Mouse (Mus musculus) neural tube, postnatal 0 days (tissue): ENCODE data around the gene Dcun1d2. TPM values are rescaled to one million over a fixed set of nuclear protein-coding genes. Genes with fewer than 3 reads are reported as not detected.

Experiments used
- polyA plus RNA-seq: library from polyadenylated mRNA; unstranded; fragments of >200 nt; fragmentation: Nextera tagmentation; extraction: Ambion mirVana; gene quantifications from 2 replicates; pipeline ENCODE4 v1.2.1, GENCODE M21; 2015

Gene Dcun1d2
- polyA plus RNA-seq = 24.0 and 28.9 TPM in 2 replicates

GRCm38 (mm10) chr8:13287692-13288623 lies at the start of gene Dcun1d2, which contains the start of gene Tmco3:
Gene Dcun1d2, minus strand, starts transcription at chr8:13288131.
Gene Tmco3, plus strand, starts transcription at chr8:13288190.

DNA sequence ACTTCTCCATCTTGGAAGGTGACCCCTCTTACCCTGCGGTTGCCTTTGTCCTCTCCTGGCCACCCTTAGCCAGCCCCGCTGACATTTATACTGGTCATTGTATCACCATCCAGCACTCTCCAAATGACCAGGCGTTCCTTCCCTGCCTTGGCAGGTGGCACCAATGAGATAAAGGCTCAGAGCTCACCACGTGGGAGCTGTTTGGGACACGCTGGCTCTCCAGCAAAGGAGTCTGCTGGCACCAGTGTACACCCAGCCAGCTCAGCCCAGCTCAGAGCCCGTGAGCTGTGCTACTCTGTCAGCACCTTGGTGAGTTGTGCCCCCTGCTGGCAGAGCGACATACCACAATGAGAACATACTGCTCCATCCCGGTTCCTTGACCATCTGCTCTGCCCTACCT lies 33.9 kb downstream of the Dcun1d2 start, which contains the start of gene Adprhl1:
Gene Adprhl1, minus strand, starts transcription at position 144 of the 400 bp plus-strand sequence.

Other genes with a start within 250 kb of the Dcun1d2 start
- 0.48 and 0.65 TPM in 2 replicates for gene Proz, start 227.2 kb downstream of the Dcun1d2 start, polyA plus RNA-seq
- 25.8 and 28.4 TPM in 2 replicates for gene Pcid2, start 182.7 kb downstream of the Dcun1d2 start, polyA plus RNA-seq
- gene Cul4a, start 182.5 kb downstream of the Dcun1d2 start, polyA plus RNA-seq = 53.5 and 54.3 TPM in 2 replicates
- 395 and 409 TPM in 2 replicates for gene Lamp1, start 129.0 kb downstream of the Dcun1d2 start, polyA plus RNA-seq
- 19.1 and 19.8 TPM in 2 replicates for gene Grtp1, start 87.5 kb downstream of the Dcun1d2 start, polyA plus RNA-seq
- gene Adprhl1, start 34.0 kb downstream of the Dcun1d2 start, polyA plus RNA-seq = 0.48 and 1.1 TPM in 2 replicates
- gene Tmco3, start 59 bp upstream of the Dcun1d2 start, polyA plus RNA-seq = 38.1 and 38.7 TPM in 2 replicates
- 73.7 TPM in 2 replicates for gene Tfdp1, start 50.6 kb upstream of the Dcun1d2 start, polyA plus RNA-seq
- not detected in 2 replicates for gene Atp4b, start 108.7 kb upstream of the Dcun1d2 start, polyA plus RNA-seq
- gene Grk1, start 117.0 kb upstream of the Dcun1d2 start, polyA plus RNA-seq = 0.03 TPM in 1 of 2 replicates, not detected in the other
- gene Tmem255b, start 147.1 kb upstream of the Dcun1d2 start, polyA plus RNA-seq = 6.6 and 7.2 TPM in 2 replicates
- gene Gas6, start 206.4 kb upstream of the Dcun1d2 start, polyA plus RNA-seq = 89.7 and 89.9 TPM in 2 replicates